ENCODE assay signal across 12 mouse cellular contexts in genomic region chr1:120055475-120055874, GRCm38 (mm10). TPM values are rescaled to one million over a fixed set of nuclear protein-coding genes. Genes with fewer than 3 reads are reported as not detected.
DNase-seq lines count a peak whose midpoint lies in the region; ATAC-seq and TF ChIP-seq lines count a peak whose summit lies in the region.
"Had no signal": no experiment of that assay in that cellular context is flagged by ENCODE, and none has a peak within 500 bp of the region (broad histone marks: within the 10 kb centered on the region; RNA-seq: fewer than 3 reads in every experiment).

No protein-coding gene starts in this region.

- no peak for TF ChIP-seq CTCF in lung, embryonic 14.5 days (IDR thresholded peaks at IDR 0.05; ENCODE audit: low read depth)

- no peaks in the 10 kb centered on the region for H3K9me3 ChIP-seq in lung, embryonic 14.5 days (ENCODE audit: low read depth, low read length)
- peaks cover 5% of the 10 kb centered on the region; the same call in 1 of the 2 replicates for H3K9me3 ChIP-seq in limb, embryonic 12.5 days
- H3K9me3 ChIP-seq: neural tube, embryonic 15.5 days had no signal

- H3K27me3 ChIP-seq in lung, embryonic 14.5 days (ENCODE audit: insufficient read depth, low read length) = no peaks in the 10 kb centered on the region
- H3K27me3 ChIP-seq in limb, embryonic 12.5 days = no peaks in the 10 kb centered on the region
- H3K27me3 ChIP-seq: neural tube, embryonic 15.5 days had no signal

- no peak overlapping the region for H3K4me3 ChIP-seq in lung, embryonic 14.5 days (ENCODE audit: low read depth, low read length)
- H3K4me3 ChIP-seq in limb, embryonic 12.5 days (replicated peaks) = no peak overlapping the region
- H3K4me3 ChIP-seq: neural tube, embryonic 15.5 days had no signal

- H3K4me2 ChIP-seq in lung, embryonic 14.5 days = no peak overlapping the region
- H3K4me2 ChIP-seq in limb, embryonic 12.5 days = no peak overlapping the region
- H3K4me2 ChIP-seq: hindbrain, embryonic 14.5 days; neural tube, embryonic 15.5 days had no signal

- DNase-seq in frontal cortex, postnatal 36 days (ENCODE audit: low spot score in 2 of 2) = no peak
- DNase-seq in lung, embryonic 14.5 days = no peak
- DNase-seq in lung, postnatal 4 days = no peak
- DNase-seq in thymus, postnatal 0 days (ENCODE audit: low spot score) = peak; percentile 63
- no peak for DNase-seq in cerebellum, adult 9-11 months
- DNase-seq in adrenal gland, adult 2 months = no peak
- DNase-seq: B cell, adult 2 months; layer of hippocampus, postnatal 36 days had no signal

- 56% methylated on average over 6 of the region's 6 CpGs for WGBS in lung, embryonic 14.5 days
- WGBS in limb, embryonic 12.5 days = 68% methylated on average over 6 of the region's 6 CpGs

- H3K27ac ChIP-seq in lung, embryonic 14.5 days (ENCODE audit: low read depth) = peak overlapping the region; percentile 43; the same call in 1 of the 2 replicates
- H3K27ac ChIP-seq in limb, embryonic 12.5 days = no peak overlapping the region
- H3K27ac ChIP-seq: hindbrain, embryonic 14.5 days; neural tube, embryonic 15.5 days had no signal

- H3K4me1 ChIP-seq in lung, embryonic 14.5 days (ENCODE audit: insufficient read depth) = no peaks in the 10 kb centered on the region
- no peaks in the 10 kb centered on the region; the same call in 1 of the 2 replicates for H3K4me1 ChIP-seq in limb, embryonic 12.5 days (replicated peaks)
- H3K4me1 ChIP-seq: neural tube, embryonic 15.5 days had no signal

- ATAC-seq in frontal cortex, adult (ENCODE audit: low TSS enrichment) = peak; percentile 58; the same call in 1 of the 2 replicates
- peak; percentile 39; the same call in 1 of the 2 replicates for ATAC-seq in lung, embryonic 14.5 days (ENCODE audit: insufficient read depth)
- ATAC-seq in limb, embryonic 12.5 days (ENCODE audit: insufficient number of reproducible peaks, insufficient read depth, low FRiP score, low TSS enrichment, low read depth) = peak; percentile 35; the same call in 1 of the 2 replicates

- H3K36me3 ChIP-seq in lung, embryonic 14.5 days (ENCODE audit: insufficient read depth) = no peaks in the 10 kb centered on the region
- no peaks in the 10 kb centered on the region for H3K36me3 ChIP-seq in limb, embryonic 12.5 days
- H3K36me3 ChIP-seq: neural tube, embryonic 15.5 days had no signal

- H3K9ac ChIP-seq in lung, embryonic 14.5 days = no peak overlapping the region
- H3K9ac ChIP-seq in limb, embryonic 12.5 days (replicated peaks) = no peak overlapping the region
- H3K9ac ChIP-seq: hindbrain, embryonic 14.5 days; neural tube, embryonic 15.5 days had no signal

RNA-seq across cellular contexts. Expression of gene Tmem37, which starts 18.4 kb away (rescaled TPM):
- 7.4 and 8.0 TPM in 2 replicates for polyA plus RNA-seq in lung, embryonic 14.5 days (2014; fragmentation: Nextera tagmentation; extraction: Ambion mirVana)
- 2.6 and 3.9 TPM in 2 replicates for polyA plus RNA-seq in limb, embryonic 12.5 days (2016; fragmentation: Nextera tagmentation; extraction: Ambion mirVana)
- 11.3 and 11.4 TPM in 2 replicates for polyA plus RNA-seq in thymus, postnatal 0 days (2015; fragmentation: Nextera tagmentation; extraction: Ambion mirVana)
- 10 to 100 TPM in 1 of 2 experiments, 1 to 10 TPM in 1; 9.8 to 22.6 TPM for total RNA-seq in adrenal gland, adult 2 months (2021)
- polyA plus RNA-seq in adrenal gland, adult 2 months (2012; rRNA removed) = 22.4 and 32.9 TPM in 2 replicates

RNA-seq across cellular contexts. Expression of gene Sctr, which starts 48.8 kb away (rescaled TPM):
- 0.16 and 0.29 TPM in 2 replicates for polyA plus RNA-seq in lung, embryonic 14.5 days (2014; fragmentation: Nextera tagmentation; extraction: Ambion mirVana)
- polyA plus RNA-seq in limb, embryonic 12.5 days (2016; fragmentation: Nextera tagmentation; extraction: Ambion mirVana) = 0.12 TPM in 1 of 2 replicates, not detected in the other
- 0.23 TPM in 1 of 2 replicates, not detected in the other for polyA plus RNA-seq in thymus, postnatal 0 days (2015; fragmentation: Nextera tagmentation; extraction: Ambion mirVana)
- 10 to 100 TPM; 10.8 to 18.9 TPM for total RNA-seq in adrenal gland, adult 2 months (2021)
- 10.0 and 21.1 TPM in 2 replicates for polyA plus RNA-seq in adrenal gland, adult 2 months (2012; rRNA removed)

RNA-seq across cellular contexts. Expression of gene Cfap221, which starts 58.4 kb away (rescaled TPM):
- polyA plus RNA-seq in lung, embryonic 14.5 days (2014; fragmentation: Nextera tagmentation; extraction: Ambion mirVana) = not detected in 2 replicates
- polyA plus RNA-seq in limb, embryonic 12.5 days (2016; fragmentation: Nextera tagmentation; extraction: Ambion mirVana) = 0.11 and 0.23 TPM in 2 replicates
- 0.07 TPM in 1 of 2 replicates, not detected in the other for polyA plus RNA-seq in thymus, postnatal 0 days (2015; fragmentation: Nextera tagmentation; extraction: Ambion mirVana)
- total RNA-seq in adrenal gland, adult 2 months (2021) = under 1 TPM; 0.24 to 0.37 TPM
- polyA plus RNA-seq in adrenal gland, adult 2 months (2012; rRNA removed) = 0.04 and 0.08 TPM in 2 replicates
